10 mouse cellular contexts compared by ENCODE assay signal in genomic region chr12:26533641-26534151, GRCm38 (mm10).
DNase-seq lines count a peak whose midpoint lies in the region; ATAC-seq lines count a peak whose summit lies in the region.
"Had no signal": no experiment of that assay in that cellular context is flagged by ENCODE, and none has a peak within 500 bp of the region (broad histone marks: within the 10 kb centered on the region; RNA-seq: fewer than 3 reads in every experiment).

No protein-coding gene starts in this region.

- H3K27me3 ChIP-seq in heart, embryonic 10.5 days (ENCODE audit: insufficient read depth, poor library complexity, severe bottlenecking) = no peaks in the 10 kb centered on the region
- no peaks in the 10 kb centered on the region for H3K27me3 ChIP-seq in forebrain, embryonic 11.5 days (ENCODE audit: control insufficient read depth, insufficient read depth, low read length)
- H3K27me3 ChIP-seq in limb, embryonic 11.5 days (ENCODE audit: control insufficient read depth, insufficient read depth, low read length) = no peaks in the 10 kb centered on the region
- H3K27me3 ChIP-seq in neural tube, embryonic 14.5 days (ENCODE audit: control insufficient read depth, insufficient read depth, low read length) = no peaks in the 10 kb centered on the region

- H3K9me3 ChIP-seq in heart, embryonic 10.5 days = no peaks in the 10 kb centered on the region
- no peaks in the 10 kb centered on the region for H3K9me3 ChIP-seq in forebrain, embryonic 11.5 days (ENCODE audit: control insufficient read depth, low read length)
- H3K9me3 ChIP-seq in limb, embryonic 11.5 days (ENCODE audit: control insufficient read depth, low read length) = no peaks in the 10 kb centered on the region
- no peaks in the 10 kb centered on the region for H3K9me3 ChIP-seq in neural tube, embryonic 14.5 days (ENCODE audit: control insufficient read depth, low read length)
- H3K9me3 ChIP-seq: heart, embryonic 13.5 days; liver, embryonic 12.5 days had no signal

- no peak overlapping the region for H3K4me2 ChIP-seq in forebrain, embryonic 11.5 days (ENCODE audit: low read depth, low read length, severe bottlenecking)
- H3K4me2 ChIP-seq in limb, embryonic 11.5 days (ENCODE audit: low read depth, severe bottlenecking) = peak overlapping the region; percentile 22; the same call in 1 of the 2 replicates
- H3K4me2 ChIP-seq in neural tube, embryonic 14.5 days (ENCODE audit: low read depth, low read length) = peak overlapping the region; percentile 27; the same call in 1 of the 2 replicates
- H3K4me2 ChIP-seq: heart, embryonic 13.5 days; liver, embryonic 12.5 days had no signal

- DNase-seq in heart, embryonic 10.5 days (ENCODE audit: low spot score) = no peak
- no peak for DNase-seq in heart, postnatal 14 days
- DNase-seq in forebrain, embryonic 11.5 days (ENCODE audit: low spot score) = peak; percentile 52
- peak; percentile 76 for DNase-seq in limb, embryonic 11.5 days (ENCODE audit: low spot score)
- no peak for DNase-seq in adrenal gland, postnatal 14 days
- no peak for DNase-seq in gastrocnemius, adult 18-20 months (ENCODE audit: low spot score)
- DNase-seq in urinary bladder, postnatal 36 days (ENCODE audit: low spot score in 2 of 2) = no peak

- 52% methylated on average over 9 of the region's 9 CpGs for WGBS in heart, embryonic 10.5 days
- WGBS in forebrain, embryonic 11.5 days = 51% methylated on average over 9 of the region's 9 CpGs
- WGBS in limb, embryonic 11.5 days = 12% methylated on average over 9 of the region's 9 CpGs
- WGBS in neural tube, embryonic 14.5 days = 11% methylated on average over 9 of the region's 9 CpGs

- H3K4me1 ChIP-seq in heart, embryonic 10.5 days = peaks cover 18% of the 10 kb centered on the region
- no peaks in the 10 kb centered on the region for H3K4me1 ChIP-seq in forebrain, embryonic 11.5 days (replicated peaks; ENCODE audit: control insufficient read depth, insufficient read depth, low read length)
- H3K4me1 ChIP-seq in limb, embryonic 11.5 days (ENCODE audit: control insufficient read depth, insufficient read depth, low read length) = peaks cover 13% of the 10 kb centered on the region; the same call in 1 of the 2 replicates
- peaks cover 13% of the 10 kb centered on the region for H3K4me1 ChIP-seq in neural tube, embryonic 14.5 days (ENCODE audit: control insufficient read depth, insufficient read depth, low read length)

- H3K4me3 ChIP-seq in heart, embryonic 10.5 days = no peak overlapping the region
- no peak overlapping the region for H3K4me3 ChIP-seq in forebrain, embryonic 11.5 days (ENCODE audit: low read depth, low read length)
- H3K4me3 ChIP-seq in limb, embryonic 11.5 days (ENCODE audit: low read depth, low read length) = no peak overlapping the region
- no peak overlapping the region for H3K4me3 ChIP-seq in neural tube, embryonic 14.5 days (ENCODE audit: low read depth, low read length)
- H3K4me3 ChIP-seq: heart, embryonic 13.5 days; liver, embryonic 12.5 days had no signal

- H3K27ac ChIP-seq in heart, embryonic 10.5 days = 0 out of 2 replicates have a peak overlapping the region, but pooled peaks have one; percentile 42
- peak overlapping the region; percentile 28; the same call in 1 of the 2 replicates for H3K27ac ChIP-seq in forebrain, embryonic 11.5 days (ENCODE audit: low read depth, low read length)
- H3K27ac ChIP-seq in limb, embryonic 11.5 days (replicated peaks; ENCODE audit: low read depth, low read length) = peak overlapping the region; percentile 82
- H3K27ac ChIP-seq in neural tube, embryonic 14.5 days (ENCODE audit: low read depth, low read length) = peak overlapping the region; percentile 85
- H3K27ac ChIP-seq: heart, embryonic 13.5 days; liver, embryonic 12.5 days had no signal

- intact Hi-C loops in heart, postnatal 14 days (cut with DNase I) = loop anchor here (1.0 to 10.0 kb wide), 2 partner anchors 811 to 1899 kb away; partner anchors contain the start of gene Sox11

- H3K36me3 ChIP-seq in heart, embryonic 10.5 days = no peaks in the 10 kb centered on the region
- no peaks in the 10 kb centered on the region for H3K36me3 ChIP-seq in forebrain, embryonic 11.5 days (ENCODE audit: control insufficient read depth, insufficient read depth, low read length)
- H3K36me3 ChIP-seq in limb, embryonic 11.5 days (ENCODE audit: control insufficient read depth, insufficient read depth, low read length) = no peaks in the 10 kb centered on the region
- no peaks in the 10 kb centered on the region for H3K36me3 ChIP-seq in neural tube, embryonic 14.5 days (ENCODE audit: control insufficient read depth, insufficient read depth, low read length)
- H3K36me3 ChIP-seq: heart, embryonic 13.5 days; liver, embryonic 12.5 days had no signal

- peak; percentile 52 for ATAC-seq in forebrain, embryonic 11.5 days (replicated peaks; ENCODE audit: low FRiP score)
- peak; percentile 42; the same call in 1 of the 2 replicates for ATAC-seq in limb, embryonic 11.5 days (ENCODE audit: insufficient number of reproducible peaks, low FRiP score, low TSS enrichment, low read depth)
- peak; percentile 65 for ATAC-seq in neural tube, embryonic 14.5 days (ENCODE audit: low read depth)
- ATAC-seq: liver, embryonic 12.5 days had no signal

- H3K9ac ChIP-seq in forebrain, embryonic 11.5 days (ENCODE audit: low read length) = no peak overlapping the region
- no peak overlapping the region for H3K9ac ChIP-seq in limb, embryonic 11.5 days (ENCODE audit: low read length)
- H3K9ac ChIP-seq in neural tube, embryonic 14.5 days (replicated peaks; ENCODE audit: low read depth, low read length) = 0 out of 2 replicates have a peak overlapping the region, but pooled peaks have one; percentile 25
- H3K9ac ChIP-seq: heart, embryonic 13.5 days; liver, embryonic 12.5 days had no signal

Comparison
In these comparisons a context has a peak if more than half of its experiments do, and no peak if none do; other contexts are left out.
1. DNase-seq: peak in forebrain, embryonic 11.5 days (single experiment) and limb, embryonic 11.5 days (single experiment); none in heart, embryonic 10.5 days (single experiment), heart, postnatal 14 days (0 of 2), adrenal gland, postnatal 14 days (single experiment), gastrocnemius, adult 18-20 months (single experiment) and urinary bladder, postnatal 36 days (0 of 2).
2. H3K27ac ChIP-seq: peak in every context shown above with its lines; median percentile 85 in neural tube, embryonic 14.5 days; 82 in limb, embryonic 11.5 days; 42 in heart, embryonic 10.5 days; 28 in forebrain, embryonic 11.5 days.
3. Peak in every context shown above with its lines, with median percentiles within 50 percentile points of each other: ATAC-seq.